Mouse (Mus musculus) spleen, postnatal 36 days (tissue): ENCODE measurements around the gene Sik3.
A peak's percentile ranks its signal among the peaks of the same experiment; 100 is the strongest.
"Not testable (repeated sequence)": the region's sequence is repeated elsewhere in the genome, so short reads cannot be mapped to it uniquely, and the experiment has no call there.

ENCODE experiments used
- DNase-seq, 2 experiments: peaks; one replicate each; pipeline ENCODE4 v3.0.0; 2022; ENCODE audit warnings: low spot score in 2 of 2, mixed read lengths in 1 of 2

Sik3 gene

DNA sequence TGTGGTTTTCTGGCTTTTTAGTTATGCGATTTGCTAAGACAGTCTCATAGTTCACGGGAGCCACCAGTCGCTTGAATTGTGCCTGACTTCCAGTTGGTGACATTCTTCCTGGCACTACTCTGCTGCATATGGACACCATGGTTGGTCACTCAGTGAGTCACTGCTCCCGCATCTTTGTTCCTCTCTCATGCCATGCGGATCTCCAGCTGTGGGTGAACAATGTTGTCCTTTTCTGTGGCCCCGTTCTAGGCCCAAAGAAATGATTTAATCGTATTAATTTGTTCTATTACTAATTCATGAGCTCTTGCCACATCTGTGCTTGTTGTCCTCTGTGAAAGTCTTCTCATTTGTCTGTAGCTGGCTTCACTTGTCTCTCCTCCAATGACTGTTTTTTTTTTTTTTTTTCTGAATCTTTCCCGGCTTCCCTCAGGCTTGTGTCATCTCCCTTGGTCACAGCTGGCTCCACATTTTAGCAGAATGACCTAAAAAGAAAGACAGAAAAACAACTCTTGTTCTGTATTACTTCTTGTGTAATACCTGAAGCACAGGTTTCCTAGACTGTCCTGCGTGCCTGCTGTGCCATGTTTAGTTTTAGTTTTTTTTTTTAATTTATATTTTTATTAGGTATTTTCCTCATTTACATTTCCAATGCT is 40.5 kb downstream of the Sik3 start:
- no peak for DNase-seq

DNA sequence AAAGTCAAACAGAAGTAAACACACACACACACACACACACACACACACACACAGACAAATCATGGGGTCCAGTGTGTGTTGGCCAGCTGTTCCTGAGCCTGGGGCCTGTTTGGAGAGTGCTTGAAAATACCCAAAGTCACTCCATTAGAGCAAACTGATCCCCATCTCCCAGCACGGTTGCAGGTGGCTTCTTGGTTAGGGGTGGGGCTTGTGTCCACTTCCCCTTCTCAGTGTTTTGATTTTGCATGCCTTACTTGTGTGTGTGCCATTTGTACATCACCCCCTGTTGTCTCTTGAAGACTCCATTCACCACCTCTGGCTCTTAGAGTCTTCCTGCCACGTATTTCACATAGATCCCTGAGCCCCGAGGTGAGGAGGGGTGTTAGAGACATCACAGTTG is 45.4 kb downstream of the Sik3 start:
- peak; percentile 10 to 11 for DNase-seq

DNA sequence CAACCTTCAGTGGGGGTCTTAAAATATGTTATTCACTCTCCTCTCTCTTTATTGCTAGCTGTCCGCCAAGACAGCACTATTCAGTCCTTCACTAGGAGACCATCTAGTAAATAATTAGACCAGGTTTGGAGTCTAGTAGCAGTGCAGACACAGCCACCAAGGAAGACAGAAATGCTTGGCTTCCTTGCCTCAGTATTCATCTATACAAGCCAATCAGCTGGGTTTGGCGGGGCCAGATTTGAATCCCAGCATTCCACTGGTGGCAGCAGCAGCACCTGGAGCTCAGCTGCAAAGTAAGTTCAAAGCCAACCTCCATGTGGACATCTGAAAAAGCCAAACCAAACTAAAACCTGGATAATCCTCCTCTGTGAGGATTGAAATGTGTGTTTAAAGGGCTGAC is 47.6 kb downstream of the Sik3 start:
- no peak for DNase-seq

DNA sequence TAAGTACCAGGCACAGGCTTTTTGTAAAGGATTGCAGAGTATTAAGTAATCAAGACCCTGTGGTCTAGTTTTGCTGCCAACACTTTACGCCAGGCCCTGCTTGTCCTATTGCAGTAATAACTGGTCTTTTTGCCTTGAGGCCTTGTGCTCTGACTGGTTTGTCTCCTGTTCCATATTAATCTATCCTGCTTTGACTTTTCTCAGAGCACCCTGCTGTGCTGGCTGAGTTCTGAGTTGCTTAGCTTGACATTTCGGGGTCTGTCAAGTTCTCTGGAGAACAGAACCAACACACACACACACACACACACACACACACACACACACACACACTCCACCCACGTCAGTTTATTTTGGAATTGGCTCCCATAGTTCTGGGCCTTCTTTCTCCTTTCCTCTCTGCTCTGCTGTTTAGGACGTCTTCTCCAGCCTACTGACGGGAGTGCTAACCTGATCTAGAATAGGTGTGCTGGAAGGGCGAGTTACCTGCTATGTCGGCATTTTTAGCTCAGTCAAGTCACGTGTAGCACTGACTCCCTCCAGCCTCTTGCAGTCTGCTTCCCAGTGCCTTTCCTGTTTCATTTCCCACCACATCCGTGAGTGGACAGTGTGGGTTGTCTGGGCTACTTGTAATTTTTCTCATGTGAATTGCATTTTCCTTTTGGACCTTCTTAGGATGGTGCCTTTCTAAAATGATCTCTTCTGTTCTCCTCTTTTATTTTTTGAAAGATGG is 49.2 kb downstream of the Sik3 start:
- no peak for DNase-seq

DNA sequence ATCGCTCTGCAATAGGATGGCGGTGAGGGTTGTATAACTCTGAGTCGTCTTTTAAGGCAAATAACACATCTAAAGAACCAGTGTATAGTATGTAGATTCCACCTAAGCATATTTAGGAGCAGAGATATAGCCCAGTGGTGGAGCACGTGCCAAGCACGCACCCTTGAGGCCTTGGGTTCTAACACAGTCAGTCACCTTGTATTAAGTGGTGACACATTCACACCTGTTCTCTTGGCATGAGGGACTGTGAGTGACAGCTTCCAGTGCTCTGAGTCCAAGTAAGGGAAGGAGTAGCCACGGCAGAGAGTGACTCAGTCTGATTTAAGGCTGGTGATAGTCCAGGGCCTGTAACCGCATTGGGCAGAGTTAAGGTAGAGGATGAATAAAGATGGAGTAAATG is 51.7 kb downstream of the Sik3 start:
- DNase-seq, result no peak

DNA sequence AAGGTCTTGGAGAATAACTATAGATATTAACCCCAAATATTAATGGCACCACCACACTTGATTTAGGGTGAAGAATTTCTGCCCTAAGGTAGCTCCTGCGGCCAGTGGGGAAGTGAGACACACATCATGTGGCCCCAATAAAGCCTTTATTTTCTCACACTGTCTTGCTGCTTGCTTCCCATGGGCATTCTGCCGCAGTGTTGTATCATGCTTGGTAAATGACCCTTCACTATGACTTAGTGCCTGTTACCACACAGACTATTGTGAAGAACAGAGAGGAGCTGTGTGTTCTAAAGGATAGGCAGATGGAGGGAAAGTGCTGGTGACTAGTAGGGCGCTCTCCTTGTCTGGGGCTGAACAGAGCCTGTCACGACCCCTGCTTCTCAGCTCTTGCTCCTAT is 54.1 kb downstream of the Sik3 start:
- DNase-seq, result no peak

DNA sequence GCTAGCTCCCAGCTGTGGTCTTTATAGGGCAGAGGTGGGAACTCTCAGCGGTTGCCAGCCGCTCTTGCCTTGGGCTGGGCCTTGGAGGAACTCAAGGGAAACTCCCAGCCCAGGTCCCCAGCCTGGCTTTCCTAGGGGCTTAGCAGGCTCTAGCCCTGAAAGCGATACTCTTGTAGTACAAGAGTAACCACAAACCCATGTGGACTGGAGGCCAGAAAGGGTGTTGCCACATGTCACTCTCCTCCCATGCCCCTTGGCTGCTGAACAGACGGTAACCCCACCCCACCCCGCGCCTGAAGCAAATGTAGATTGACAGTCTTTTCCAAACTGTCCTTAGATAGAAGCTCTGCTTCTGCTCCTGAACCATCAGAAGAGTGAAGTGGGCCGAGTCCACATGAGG is 55.1 kb downstream of the Sik3 start:
- DNase-seq, result peak; percentile 24 to 25

DNA sequence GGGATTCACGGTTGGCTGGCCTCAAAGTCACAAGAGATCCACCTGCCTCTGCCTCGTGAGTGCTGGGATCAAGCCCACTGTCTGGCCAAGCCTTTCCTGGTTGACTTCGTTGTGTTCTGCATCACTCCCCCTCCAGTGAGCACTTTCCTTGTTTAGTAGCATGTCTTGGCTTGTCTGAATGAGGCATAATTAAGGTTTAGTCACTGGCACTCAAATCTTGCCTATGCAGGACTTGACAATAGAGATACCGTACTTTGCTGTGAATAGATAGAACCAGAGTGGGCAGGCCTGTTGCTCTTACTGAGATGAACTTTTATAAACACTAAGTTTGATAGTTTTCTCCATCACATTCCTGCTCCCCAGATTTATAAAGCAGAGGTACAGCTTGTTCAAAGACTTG is 56.4 kb downstream of the Sik3 start:
- no peak for DNase-seq

DNA sequence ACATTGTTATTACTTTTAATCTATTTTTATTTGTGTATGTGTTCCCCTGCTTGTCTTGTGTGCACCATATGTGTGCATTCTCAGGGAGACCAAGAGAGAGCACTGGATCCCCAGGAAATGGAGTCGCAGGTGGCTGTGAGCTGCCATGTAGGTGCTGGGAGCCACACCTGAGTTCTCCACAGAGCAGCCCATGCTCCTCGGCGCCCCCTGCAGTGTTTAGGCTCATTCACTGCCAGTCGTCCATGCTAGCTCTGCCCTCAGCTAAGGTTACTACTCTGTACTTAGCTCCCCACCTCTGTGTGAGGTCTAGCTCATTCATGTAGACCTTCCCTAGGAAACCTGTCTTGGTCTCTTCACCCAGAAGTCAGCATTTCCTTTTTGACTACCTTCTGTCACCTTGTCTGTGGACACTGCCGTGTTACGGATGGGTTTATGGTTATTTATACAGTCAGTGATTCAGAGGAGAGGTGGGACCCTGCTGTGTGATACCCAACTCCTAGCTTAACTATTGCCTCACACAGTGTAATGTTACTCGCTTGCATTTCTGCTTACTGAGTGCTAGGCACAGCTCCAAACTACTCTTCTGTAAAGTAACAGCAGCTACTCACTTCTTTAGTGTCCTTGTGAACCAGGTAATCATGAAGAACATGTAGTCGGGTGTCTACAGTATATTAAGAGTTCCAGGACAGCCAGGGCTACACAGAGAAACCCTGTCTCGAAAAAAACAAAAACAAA is 59.6 kb downstream of the Sik3 start:
- no peak for DNase-seq

DNA sequence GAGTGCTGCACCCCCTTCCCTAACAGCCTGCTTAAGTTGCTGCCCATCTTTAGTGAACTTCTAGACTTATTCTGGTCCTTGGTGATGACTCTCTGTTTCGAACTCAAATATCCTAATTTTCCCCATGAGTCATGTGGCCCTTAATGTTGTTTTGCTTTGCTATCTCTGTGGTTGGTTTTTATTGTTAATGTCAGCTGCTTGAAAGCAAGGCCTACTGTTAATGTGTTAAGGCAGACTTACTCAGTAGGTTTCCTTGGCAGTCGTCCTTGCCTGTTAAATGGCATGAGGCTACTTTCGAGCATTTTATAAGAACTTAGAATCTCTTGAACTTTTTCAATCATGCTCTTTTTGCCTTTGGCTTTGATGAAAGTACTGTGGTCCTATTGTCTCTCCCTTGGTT is 60.8 kb downstream of the Sik3 start:
- no peak for DNase-seq

DNA sequence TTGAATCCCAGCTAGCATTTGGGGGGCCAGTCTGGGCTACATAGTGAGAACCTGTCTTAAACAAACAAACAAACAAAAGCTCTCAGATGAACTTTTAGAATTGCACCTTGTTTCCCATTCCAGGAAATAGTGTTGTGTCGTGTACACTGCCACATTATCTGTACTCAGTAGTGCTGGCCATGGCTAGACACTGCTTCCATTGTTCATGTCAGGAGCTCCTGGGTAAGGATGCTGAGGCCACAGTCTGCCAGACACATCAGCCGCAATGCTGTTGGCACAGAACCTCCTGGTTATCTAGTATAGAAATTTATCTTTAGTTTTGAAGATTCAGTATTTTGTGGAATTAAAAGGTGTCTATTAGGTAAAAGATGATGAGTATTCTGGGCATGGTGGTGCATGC is 63.0 kb downstream of the Sik3 start:
- DNase-seq, result no peak

DNA sequence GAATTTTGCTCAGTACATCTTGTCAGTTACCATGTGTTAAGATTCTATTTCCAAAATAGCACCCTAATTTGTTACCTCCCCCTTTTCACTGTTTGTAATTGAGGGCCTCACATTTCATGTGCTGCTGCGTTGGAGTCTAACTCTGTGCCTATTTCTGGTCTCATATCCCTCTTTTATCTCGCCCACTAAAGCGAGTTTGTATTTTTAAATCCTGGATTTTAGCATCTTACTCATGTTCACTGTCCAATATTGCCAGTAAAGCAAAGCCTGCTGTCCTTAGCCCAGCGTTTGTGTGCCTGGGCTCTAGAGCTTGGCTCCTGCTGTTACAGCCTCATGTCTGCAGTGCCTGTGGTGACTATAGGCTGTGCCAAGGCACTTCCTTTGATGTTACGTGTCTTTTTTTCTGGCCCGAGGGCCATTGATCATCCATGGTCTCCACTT is 69.8 kb downstream of the Sik3 start:
- no peak for DNase-seq

DNA sequence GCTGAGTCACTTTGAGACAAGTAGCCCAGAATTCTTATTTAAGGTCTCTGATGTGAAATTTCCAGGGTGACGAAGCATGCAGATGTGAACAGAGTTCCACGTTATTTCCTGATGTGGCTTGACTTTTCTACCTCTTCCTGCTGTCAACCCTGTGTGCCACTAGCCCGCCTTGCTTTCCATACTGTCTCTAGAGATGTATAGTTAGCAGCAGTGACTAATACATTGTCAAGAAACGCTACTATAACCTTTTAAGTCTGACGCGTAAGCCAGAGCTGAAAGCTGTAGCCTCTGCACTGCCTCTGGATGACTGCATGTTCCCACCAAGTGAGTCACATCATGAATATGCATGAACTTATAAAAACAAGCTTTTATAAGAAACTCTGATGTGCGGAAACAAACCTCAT is 70.9 kb downstream of the Sik3 start:
- no peak for DNase-seq

DNA sequence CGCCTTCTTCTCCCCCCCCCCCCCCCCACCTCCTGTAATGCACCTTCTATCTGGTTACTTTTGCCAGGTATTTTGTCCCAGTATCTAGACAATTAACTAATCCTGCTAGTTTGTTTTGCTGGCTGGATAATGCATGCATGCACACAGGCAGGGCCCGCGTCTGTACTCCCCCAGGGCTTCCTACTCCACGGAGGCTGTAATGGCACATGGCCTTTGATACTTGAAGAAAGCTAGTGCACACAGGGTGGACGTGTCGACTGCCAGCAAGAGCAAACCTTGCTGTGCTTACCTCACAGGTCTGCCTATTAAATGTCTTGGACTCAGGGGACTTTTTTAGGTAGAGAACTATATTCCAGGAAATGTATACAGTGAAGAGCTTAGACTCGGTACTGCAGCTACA is 73.3 kb downstream of the Sik3 start:
- no peak for DNase-seq

DNA sequence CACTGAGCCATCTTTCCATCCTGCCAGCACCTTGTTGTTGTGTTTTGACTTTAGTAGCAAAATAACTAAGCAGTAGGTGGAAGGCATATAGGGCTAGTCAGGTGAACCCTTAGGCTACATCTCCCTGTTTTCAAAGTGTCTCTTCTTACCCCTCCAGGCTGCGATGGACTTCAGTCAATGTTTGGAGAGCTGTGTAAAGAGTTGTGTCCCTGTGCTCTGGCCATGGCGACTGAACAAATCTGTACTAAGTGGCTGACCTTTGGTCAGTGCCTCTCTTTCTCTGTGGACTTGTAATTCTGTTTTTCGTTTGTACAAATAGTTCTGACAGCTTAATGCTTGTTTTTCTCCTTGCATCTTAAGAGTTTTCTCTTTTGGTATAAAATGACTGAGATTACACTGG is 74.2 kb downstream of the Sik3 start:
- no peak for DNase-seq

DNA sequence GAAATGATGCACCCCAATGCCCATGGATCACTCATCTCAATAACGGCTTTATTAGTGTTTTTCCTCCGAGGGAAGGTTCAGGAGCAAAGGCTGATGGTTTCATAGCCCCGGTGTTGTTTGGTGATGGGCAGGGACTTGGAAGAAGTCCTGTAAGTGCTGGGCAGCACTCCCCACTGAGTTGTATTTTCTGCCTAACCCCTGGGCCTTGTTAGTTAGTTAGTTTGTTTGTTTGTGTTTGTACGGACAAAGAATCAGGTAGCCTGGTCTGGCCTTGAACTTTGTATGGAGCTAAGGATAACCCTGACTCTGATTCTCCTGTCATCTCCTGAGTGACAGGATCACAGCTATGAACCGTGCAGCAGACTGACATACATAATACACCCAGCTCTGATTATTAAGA is 74.8 kb downstream of the Sik3 start:
- no peak for DNase-seq

DNA sequence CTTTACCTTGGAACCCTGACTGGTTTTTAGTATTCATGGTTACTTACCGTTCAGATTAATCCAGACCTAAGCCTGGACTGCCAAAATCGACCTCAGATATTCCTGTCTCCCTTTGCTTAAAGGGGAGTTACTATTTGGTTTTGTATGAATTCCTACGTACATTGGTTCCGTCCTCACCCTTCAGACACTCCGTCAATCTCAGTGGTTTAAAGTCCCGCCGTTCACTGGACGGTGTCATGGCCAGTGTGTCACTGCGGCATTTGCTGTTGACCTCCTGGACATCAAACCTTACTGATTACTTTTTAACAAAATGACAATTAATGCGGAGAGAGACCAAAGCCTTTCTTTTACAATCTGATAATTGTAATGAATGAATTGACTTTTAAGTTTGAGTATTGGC is 76.1 kb downstream of the Sik3 start:
- no peak for DNase-seq

DNA sequence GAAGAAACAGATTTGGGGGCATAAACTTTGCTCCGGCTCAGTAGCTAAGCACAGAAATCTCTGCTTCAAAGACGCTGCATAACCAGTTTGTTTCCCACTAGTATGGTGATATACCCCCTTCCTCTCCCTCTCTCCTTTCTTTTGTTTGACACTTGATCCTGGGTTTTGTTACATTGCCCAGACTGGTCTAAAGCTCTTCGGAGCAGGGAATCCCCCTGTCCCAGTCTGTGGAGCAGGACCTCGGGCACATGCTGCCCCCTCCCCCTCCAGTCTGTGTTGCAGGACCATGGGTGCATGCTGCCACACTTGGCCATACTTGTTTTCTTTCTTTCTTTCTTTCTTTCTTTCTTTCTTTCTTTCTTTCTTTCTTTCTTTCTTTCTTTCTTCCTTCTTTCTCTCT is 77.4 kb downstream of the Sik3 start:
- DNase-seq, result no peak

DNA sequence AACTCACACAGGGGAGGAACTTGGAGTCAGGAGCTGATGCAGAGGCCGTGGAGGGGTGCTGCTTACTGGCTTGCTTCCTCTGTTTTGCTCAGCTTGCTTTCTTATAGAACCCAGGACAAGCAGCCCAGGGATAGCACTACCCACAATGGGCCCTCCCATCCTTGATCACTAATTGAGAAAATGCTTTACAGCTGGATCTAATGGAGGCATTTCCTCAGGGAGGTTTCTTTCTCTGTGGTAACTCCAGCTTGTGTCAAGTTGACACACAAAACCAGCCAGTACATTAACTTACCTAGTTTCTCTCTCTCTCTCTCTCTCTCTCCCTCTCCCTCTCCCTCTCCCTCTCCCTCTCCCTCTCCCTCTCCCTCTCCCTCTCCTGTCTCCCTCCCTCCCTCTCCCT is 78.5 kb downstream of the Sik3 start:
- DNase-seq, result not testable (repeated sequence)

DNA sequence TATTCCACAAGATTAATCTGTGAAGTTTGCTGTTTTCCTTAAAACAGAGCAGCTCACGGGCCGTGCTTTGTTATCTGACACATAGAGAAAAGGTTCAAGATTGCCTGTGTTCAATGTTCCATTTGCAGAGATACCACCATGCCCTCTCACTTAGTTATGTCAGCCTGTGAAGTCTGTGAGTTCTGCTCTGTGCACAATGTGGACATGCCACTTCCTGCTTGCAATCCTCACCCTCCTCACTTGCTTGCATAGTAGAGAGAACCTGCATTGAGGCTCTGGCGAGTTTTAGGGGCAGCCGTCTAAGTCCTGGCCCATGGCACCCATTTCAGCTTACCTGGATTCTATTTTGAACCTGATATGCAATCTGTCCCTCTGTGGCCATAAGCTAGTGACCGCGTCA is 80.0 kb downstream of the Sik3 start:
- no peak for DNase-seq

DNA sequence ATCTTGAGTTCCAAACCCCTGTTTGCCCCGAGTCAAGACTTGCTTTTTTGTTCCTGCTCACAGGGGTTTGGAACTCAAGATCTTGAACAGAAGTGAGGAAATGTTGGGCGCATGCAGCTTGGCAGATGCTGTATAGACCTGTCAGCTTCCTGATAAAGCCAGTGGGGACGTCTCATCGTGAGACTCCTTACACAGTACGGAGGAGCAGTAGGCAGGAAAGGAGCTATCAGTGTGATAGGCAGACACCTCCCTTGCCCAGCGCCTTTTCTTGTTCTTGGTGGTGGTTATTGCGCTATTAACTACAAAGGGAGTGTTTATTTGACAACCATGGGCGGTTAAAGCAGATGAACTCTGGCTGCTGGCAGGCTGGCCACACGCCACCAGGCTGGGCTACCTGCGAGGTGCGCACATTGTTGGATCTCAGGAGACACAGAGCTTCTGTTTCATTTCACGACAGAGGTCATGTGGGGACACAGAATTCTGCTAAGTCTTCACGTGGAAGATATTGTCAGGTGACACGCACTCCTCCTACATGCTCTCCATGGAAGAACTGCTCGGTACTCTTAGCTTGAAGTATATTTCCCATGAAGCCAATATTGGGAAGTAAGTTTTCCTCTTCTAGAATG is 85.9 kb downstream of the Sik3 start:
- no peak for DNase-seq

DNA sequence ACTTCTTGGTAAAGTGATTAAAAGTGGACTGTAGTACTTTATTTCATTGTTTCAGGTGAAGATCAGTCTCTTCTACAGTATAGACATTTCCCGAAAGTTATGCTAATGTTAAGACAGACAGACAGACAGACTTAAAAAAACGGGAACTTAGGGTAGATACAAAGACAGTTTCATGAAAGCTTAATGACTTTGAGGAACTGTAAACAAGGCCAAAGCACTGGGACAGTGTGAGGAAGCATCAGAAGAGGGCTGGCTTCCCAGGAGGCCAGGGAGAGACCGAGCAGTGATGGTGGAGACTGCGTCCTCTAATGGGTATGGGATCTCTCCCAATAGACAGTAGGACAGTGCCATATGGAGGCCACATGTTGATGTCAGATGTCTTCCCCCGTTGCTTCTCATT is 86.5 kb downstream of the Sik3 start:
- DNase-seq, result no peak

DNA sequence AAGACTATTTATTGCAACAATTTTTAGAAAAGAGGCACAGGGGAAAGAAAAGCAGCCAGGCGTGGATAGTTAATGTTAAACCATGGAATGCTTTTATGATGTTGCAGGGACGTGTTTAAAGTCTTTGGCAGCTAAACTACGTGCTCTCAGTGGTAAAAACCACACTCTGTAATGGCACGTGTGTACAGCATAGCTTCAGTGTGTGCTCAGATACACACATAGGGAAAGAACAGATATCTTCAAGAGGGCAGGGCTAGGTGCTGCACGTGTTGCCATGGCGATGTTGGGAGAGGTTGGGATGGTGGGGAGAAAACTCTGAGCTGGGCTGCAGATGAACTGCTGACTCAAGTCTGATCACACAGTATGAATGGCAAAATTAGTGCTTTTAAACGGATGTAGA is 90.5 kb downstream of the Sik3 start:
- DNase-seq, result no peak
